Mouse (Mus musculus): Measurements from ENCODE around the gene Adcy1. TPM values are rescaled to one million over a fixed set of nuclear protein-coding genes. Genes with fewer than 3 reads are reported as not detected.

Gene Adcy1
- 1.1 and 1.4 TPM in 2 replicates for polyA plus RNA-seq (2016; fragmentation: Nextera tagmentation; extraction: Ambion mirVana)

DNA sequence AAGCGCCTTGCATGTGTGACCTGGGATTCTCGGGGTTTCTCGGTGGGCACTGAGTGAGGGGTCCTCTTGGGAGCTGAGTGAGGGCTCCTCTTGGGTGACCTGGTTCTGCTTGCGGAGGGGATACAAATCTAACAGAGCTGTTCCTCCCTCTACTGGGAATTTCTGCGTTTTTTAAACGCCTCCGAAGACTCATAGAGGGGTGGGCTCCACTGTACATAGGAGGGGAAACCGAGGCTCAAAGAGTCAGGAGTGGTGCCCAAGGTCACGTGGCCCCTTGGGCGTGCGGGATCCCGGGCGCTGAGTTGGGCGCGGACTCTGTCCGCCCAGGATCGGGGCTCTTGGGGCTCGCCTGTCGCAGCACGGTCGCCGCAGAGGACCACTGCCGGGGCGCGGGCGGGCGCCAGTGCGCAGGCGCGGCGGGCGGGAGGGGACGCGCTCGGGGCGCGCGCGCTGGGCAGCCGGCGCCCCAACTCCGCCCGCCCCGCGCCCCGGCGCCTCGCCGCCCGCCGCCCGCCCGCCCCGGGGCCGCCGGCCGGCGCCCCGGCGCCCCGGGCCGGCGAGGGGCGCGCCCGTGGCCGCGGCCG is at the start of gene Adcy1:
Gene Adcy1 (plus strand): TSS at position 489 of the 584 bp plus-strand sequence.
- H3K27ac ChIP-seq: peak within 1 kb of the TSS; percentile 84
- H3K9me3 ChIP-seq: no peaks in the 10 kb centered on the region
- H3K4me1 ChIP-seq (replicated peaks): peaks cover 29% of the 10 kb centered on the region
- 8% methylated on average over 69 of the region's 69 CpGs for WGBS
- no peaks in the 10 kb centered on the region for H3K36me3 ChIP-seq
- H3K27me3 ChIP-seq (ENCODE audit: insufficient read depth, poor library complexity, severe bottlenecking): peaks cover 91% of the 10 kb centered on the region
- H3K4me3 ChIP-seq: peak within 1 kb of the TSS; percentile 67
- DNase-seq (ENCODE audit: low spot score): peak; percentile 53

DNA sequence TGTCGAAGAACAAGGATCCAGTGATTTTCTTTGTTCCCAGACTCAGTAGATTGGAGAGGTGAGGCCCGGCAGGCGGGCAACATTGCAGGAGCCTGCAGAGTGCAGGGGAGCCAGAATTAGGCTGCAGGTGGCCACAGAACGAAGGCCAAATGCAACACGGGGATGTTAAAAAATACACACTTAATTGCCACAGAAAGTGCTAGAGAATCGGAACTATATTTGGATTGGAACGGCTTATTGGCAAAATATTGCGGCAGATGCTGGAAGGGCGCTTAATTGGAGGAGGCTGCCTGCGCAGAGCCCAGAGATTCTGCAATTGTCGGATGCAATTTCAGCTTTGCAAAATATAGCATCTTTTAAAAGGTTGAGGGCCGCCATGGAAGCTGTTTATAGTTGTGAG is 46.4 kb upstream of the Adcy1 start:
- Histone ChIP-seq H3K9me3 (no peaks in the 10 kb centered on the region), H3K27ac (no peak overlapping the region), H3K27me3 (ENCODE audit: insufficient read depth, poor library complexity, severe bottlenecking) (no peaks in the 10 kb centered on the region), H3K4me1 (replicated peaks) (no peaks in the 10 kb centered on the region), H3K36me3 (no peaks in the 10 kb centered on the region), H3K4me3 (no peak overlapping the region)
- no peak for DNase-seq (ENCODE audit: low spot score)
- 90% methylated on average over 12 of the region's 12 CpGs for WGBS

DNA sequence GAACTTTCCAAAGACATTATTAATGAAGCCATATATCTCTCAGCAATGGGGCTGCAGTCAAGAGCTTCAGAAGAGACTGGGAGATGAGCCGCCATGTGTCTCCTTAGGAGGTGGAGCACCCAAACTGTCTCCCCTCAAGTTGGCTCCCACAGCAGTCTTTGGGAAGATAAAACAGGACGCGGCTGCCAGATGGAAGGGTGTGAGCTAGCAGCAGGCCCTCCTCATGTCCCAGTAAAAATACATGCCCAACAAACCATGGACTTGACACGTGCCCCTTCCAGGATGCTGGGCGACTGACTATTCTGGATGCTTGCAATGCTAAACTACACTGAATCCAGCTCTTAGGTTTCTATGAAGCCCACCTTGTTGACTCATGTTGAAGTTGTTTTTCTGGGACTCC is 45.2 kb upstream of the Adcy1 start:
- DNase-seq (ENCODE audit: low spot score): no peak
- no peaks in the 10 kb centered on the region for H3K9me3 ChIP-seq
- no peaks in the 10 kb centered on the region for H3K4me1 ChIP-seq (replicated peaks)
- WGBS: 95% methylated on average over 5 of the region's 5 CpGs
- H3K27me3 ChIP-seq (ENCODE audit: insufficient read depth, poor library complexity, severe bottlenecking): no peaks in the 10 kb centered on the region
- no peaks in the 10 kb centered on the region for H3K36me3 ChIP-seq
- H3K27ac ChIP-seq: no peak overlapping the region
- H3K4me3 ChIP-seq: no peak overlapping the region

DNA sequence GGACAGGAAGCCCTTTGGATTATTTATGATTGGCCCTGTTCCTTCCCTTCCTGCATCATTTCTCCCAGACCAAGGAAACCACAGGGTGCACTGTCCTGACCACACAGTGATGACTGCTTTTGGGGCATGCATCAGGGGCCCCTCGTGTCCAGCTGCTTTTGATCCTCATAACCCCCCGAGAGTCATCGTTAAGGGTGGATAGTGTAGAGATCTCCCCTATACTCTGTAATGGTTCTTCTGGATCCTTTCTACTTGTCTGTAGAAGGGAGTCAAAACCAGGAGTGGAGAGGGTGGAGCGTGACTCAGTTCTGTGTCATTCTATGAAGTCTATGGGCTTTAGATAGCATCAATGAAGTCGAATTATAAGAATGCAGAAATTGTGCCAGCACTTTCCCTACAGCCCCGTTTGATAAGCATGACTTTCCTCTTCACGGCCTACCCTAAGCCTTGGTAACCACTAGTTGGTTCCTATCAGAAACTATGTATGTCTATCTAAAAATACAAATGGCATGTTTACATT is 44.2 kb upstream of the Adcy1 start:
- Histone ChIP-seq H3K9me3 (no peaks in the 10 kb centered on the region), H3K4me3 (no peak overlapping the region), H3K27me3 (ENCODE audit: insufficient read depth, poor library complexity, severe bottlenecking) (no peaks in the 10 kb centered on the region), H3K36me3 (no peaks in the 10 kb centered on the region), H3K4me1 (replicated peaks) (no peaks in the 10 kb centered on the region), H3K27ac (no peak overlapping the region)
- DNase-seq (ENCODE audit: low spot score): no peak
- 91% methylated on average over 7 of the region's 7 CpGs for WGBS

DNA sequence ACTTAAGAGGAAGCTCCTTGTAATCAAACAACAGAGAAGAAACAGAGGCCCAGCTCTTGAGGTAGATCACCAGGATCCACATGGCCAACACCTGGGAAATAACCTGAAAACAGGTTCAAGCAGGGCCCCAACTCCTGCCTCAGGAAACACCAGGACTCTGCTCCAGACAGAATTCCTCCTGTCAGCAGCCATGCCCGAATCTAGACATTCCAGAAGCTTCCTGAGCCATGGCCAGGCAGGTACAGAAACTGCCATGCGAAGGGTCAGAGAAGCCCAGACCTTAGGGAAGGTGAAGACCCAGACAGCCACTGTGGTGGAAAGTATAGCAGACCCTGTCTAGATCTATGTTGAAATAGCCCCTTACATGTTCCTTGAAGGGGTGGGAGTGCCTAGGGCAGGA is 30.2 kb upstream of the Adcy1 start:
- no peak overlapping the region for H3K4me3 ChIP-seq
- H3K4me1 ChIP-seq (replicated peaks): no peaks in the 10 kb centered on the region
- no peak overlapping the region for H3K27ac ChIP-seq
- H3K27me3 ChIP-seq (ENCODE audit: insufficient read depth, poor library complexity, severe bottlenecking): no peaks in the 10 kb centered on the region
- no peak for DNase-seq (ENCODE audit: low spot score)
- 78% methylated on average over 2 of the region's 2 CpGs for WGBS
- H3K36me3 ChIP-seq: no peaks in the 10 kb centered on the region
- H3K9me3 ChIP-seq: no peaks in the 10 kb centered on the region

DNA sequence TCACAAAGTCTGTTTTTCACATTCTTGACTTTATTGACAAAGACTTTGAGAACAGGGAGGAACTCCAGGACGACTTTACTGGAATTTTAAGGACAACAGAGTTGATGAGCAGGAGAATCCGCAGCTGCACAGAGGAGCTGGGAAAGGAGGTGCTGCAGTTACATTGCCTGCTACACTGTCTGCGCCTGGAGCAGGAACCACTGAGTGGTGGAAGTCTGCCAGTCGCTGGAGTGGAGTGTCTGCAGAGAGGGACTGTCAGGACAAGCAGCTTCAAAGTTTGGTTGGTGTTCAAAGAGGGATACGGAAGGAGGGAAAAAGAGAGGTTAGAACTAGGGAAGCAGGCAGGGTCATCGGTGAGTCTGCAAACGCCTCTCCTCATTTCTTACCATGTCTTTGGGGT is 23.6 kb upstream of the Adcy1 start:
- no peaks in the 10 kb centered on the region for H3K36me3 ChIP-seq
- H3K4me3 ChIP-seq: no peak overlapping the region
- no peak for DNase-seq (ENCODE audit: low spot score)
- H3K27ac ChIP-seq: no peak overlapping the region
- WGBS: 44% methylated on average over 7 of the region's 7 CpGs
- H3K9me3 ChIP-seq: no peaks in the 10 kb centered on the region
- no peaks in the 10 kb centered on the region for H3K27me3 ChIP-seq (ENCODE audit: insufficient read depth, poor library complexity, severe bottlenecking)
- H3K4me1 ChIP-seq (replicated peaks): no peaks in the 10 kb centered on the region

DNA sequence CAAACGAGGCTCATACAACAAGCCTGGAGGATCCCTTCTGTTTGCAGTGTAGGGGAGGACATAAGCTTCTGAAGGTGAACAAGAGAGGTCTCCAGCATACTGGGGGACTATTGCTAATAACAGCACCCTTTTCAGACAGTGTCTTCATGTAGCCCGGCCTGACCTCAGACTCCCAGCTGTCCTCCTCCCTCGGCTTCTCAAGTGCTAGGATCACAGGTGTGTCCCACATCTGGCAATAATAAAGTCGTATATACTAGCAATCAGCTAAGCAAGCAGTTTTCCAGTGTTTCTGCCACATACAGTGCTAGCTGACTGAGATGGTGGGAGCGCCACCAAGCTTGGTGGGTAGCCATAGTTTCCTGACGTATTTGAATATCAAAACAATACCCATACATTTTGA is 22.5 kb upstream of the Adcy1 start:
- no peaks in the 10 kb centered on the region for H3K9me3 ChIP-seq
- 73% methylated on average over 6 of the region's 6 CpGs for WGBS
- no peak for DNase-seq (ENCODE audit: low spot score)
- H3K4me1 ChIP-seq (replicated peaks): no peaks in the 10 kb centered on the region
- no peaks in the 10 kb centered on the region for H3K27me3 ChIP-seq (ENCODE audit: insufficient read depth, poor library complexity, severe bottlenecking)
- no peak overlapping the region for H3K4me3 ChIP-seq
- H3K36me3 ChIP-seq: no peaks in the 10 kb centered on the region
- H3K27ac ChIP-seq: no peak overlapping the region

DNA sequence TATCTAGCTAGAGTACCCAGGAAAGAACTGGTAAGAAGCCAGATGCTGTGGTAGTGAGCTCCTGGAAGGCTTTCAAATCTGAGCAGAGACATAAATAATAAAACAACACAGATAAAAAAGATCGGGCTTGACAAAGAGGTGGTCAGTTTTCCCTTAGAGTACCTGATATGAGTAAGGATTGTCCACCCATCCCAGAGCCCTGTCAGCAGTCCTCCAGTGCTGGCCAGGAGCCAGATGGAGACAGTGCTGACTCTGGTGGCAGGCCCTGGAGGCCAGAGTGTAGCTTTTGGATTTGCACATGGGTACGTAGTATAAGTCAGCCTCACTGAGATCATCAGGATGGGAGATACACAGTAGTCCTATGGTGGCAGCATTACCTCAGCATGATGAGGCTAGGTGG is 16.1 kb upstream of the Adcy1 start:
- H3K4me1 ChIP-seq (replicated peaks): no peaks in the 10 kb centered on the region
- no peaks in the 10 kb centered on the region for H3K36me3 ChIP-seq
- H3K27ac ChIP-seq: no peak overlapping the region
- DNase-seq (ENCODE audit: low spot score): no peak
- H3K4me3 ChIP-seq: no peak overlapping the region
- H3K9me3 ChIP-seq: no peaks in the 10 kb centered on the region
- 0 out of 2 replicates have a peak, but pooled peaks cover 3% of the 10 kb centered on the region for H3K27me3 ChIP-seq (ENCODE audit: insufficient read depth, poor library complexity, severe bottlenecking)
- WGBS: 94% methylated on average over 2 of the region's 2 CpGs

DNA sequence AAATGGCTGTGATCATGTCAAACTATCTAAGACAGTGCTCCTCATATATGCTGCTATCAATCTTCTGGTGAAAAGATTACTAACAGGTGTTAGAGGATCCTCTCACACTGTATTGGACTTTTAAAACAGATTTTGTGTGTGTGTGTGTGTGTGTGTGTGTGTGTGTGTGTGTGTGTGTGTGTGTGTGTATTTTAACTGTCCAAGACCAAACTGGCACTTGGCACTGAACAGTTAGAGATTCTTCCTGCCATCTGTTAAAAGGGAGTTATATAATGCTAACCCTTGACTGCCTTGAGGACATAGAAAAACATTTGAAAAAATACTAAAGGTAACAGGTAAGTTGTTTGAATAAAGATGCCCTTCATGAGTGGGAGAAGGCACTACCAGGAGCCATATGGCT is 15.7 kb upstream of the Adcy1 start:
- Histone ChIP-seq H3K9me3 (no peaks in the 10 kb centered on the region), H3K36me3 (no peaks in the 10 kb centered on the region), H3K27ac (no peak overlapping the region), H3K27me3 (ENCODE audit: insufficient read depth, poor library complexity, severe bottlenecking) (0 out of 2 replicates have a peak, but pooled peaks cover 3% of the 10 kb centered on the region), H3K4me1 (replicated peaks) (no peaks in the 10 kb centered on the region), H3K4me3 (no peak overlapping the region)
- no peak for DNase-seq (ENCODE audit: low spot score)

DNA sequence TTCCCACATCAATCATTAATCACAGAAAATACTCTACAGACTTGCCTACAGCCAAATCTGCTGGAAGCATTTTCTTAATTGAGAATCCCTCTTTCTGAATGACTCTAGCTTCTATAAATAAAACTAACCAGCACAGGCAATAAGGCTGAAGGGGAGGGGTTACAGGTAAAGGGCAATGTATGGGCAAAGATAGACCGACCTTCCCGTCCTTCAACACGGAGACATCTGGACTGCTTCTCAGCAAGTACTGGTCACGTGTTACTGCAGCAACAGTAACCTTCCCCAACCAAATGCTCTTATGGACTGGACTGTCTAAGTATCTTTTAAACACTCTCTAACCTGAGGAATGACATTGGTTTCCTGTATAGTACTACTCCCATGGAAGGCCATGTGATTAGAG is 9.6 kb upstream of the Adcy1 start:
- peaks cover 14% of the 10 kb centered on the region for H3K4me1 ChIP-seq (replicated peaks)
- H3K36me3 ChIP-seq: no peaks in the 10 kb centered on the region
- H3K27ac ChIP-seq: no peak overlapping the region
- WGBS: 94% methylated on average over 4 of the region's 4 CpGs
- no peak overlapping the region for H3K4me3 ChIP-seq
- DNase-seq (ENCODE audit: low spot score): no peak
- H3K27me3 ChIP-seq (ENCODE audit: insufficient read depth, poor library complexity, severe bottlenecking): peaks cover 45% of the 10 kb centered on the region
- no peaks in the 10 kb centered on the region for H3K9me3 ChIP-seq

DNA sequence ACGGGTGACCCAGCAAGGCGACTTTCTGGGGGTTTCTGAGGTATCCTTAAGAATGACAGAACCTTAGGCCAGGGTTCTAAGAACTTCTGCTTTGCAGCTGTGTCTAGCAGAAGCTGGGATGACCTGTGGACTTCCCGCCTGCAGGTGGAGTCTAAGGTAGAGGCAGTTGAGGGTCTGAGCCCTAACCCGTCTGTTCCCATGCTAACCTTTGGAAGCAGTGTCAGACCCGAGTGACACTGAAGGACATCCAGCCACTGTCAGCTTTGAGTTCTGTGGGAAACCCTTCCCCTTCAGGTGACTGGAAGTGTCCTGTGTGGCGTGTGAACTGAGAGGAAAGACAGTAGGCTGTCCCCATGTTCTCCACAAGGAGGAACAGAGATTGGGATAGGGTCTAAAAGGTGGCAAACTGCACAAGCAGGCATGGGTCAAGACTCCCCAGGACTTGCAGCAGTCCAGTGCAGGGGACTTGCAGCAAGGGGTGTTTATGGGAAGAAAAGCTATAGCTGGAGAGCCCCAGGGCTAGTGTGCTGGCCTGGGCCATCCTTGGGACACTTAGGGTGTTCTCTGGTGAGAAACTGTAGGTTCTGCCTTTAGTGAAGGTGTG is 8.5 kb upstream of the Adcy1 start:
- no peak overlapping the region for H3K4me3 ChIP-seq
- no peak for DNase-seq (ENCODE audit: low spot score)
- WGBS: 81% methylated on average over 6 of the region's 6 CpGs
- H3K27me3 ChIP-seq (ENCODE audit: insufficient read depth, poor library complexity, severe bottlenecking): peaks cover 55% of the 10 kb centered on the region
- H3K36me3 ChIP-seq: no peaks in the 10 kb centered on the region
- H3K27ac ChIP-seq: no peak overlapping the region
- H3K4me1 ChIP-seq (replicated peaks): peaks cover 14% of the 10 kb centered on the region
- no peaks in the 10 kb centered on the region for H3K9me3 ChIP-seq

DNA sequence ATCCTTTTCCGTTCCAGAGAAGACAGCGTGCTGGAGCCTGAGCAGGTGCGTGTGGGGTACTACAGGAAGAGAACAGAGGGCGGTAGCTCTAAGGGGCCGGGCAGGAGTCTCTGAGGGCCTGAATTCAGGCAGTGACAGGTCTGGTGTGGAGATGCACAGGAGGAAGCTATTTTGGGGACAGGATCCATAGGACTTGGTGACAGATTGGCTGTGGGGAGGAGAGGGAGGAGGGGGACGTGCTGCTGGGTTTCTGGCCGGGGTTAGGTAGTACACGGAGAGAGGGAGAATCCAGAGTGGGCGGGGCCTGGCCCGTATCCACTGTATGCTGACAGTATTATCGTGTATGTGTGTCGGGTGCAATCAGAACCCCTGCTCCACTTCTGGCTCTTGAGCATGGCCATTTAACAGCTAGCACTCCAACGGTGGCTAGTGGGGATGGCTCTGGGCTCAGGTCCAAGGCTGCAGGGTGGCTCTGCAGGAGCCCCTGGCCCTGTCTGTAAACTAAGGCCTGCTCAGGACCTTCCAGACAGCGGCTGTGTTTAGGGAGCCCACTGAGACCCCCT is 7.8 kb upstream of the Adcy1 start:
- Histone ChIP-seq H3K4me3 (no peak overlapping the region), H3K27me3 (ENCODE audit: insufficient read depth, poor library complexity, severe bottlenecking) (peaks cover 60% of the 10 kb centered on the region), H3K36me3 (no peaks in the 10 kb centered on the region), H3K27ac (no peak overlapping the region), H3K4me1 (replicated peaks) (peaks cover 14% of the 10 kb centered on the region), H3K9me3 (no peaks in the 10 kb centered on the region)
- WGBS: 19% methylated on average over 14 of the region's 14 CpGs
- no peak for DNase-seq (ENCODE audit: low spot score)

DNA sequence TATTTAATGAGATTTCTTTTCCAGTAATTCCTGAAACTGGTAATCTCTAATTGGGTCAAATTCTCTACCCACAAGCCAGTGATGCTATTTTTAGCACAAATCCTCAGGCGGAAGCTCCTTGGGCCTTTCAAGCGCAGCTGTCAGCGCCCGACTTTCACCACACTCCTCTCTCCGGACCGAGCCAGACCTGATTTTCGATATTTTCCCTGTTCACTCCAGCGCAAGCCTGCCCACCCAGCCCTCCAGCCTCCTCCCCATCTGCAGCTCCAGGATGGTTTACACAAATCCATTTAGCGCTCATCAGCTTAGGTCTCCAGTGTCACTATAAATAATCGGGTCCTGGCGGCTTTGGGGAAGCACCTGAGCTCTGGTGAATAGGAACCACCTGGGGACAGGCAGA is 7.2 kb upstream of the Adcy1 start:
- H3K36me3 ChIP-seq: no peaks in the 10 kb centered on the region
- H3K9me3 ChIP-seq: no peaks in the 10 kb centered on the region
- peaks cover 14% of the 10 kb centered on the region for H3K4me1 ChIP-seq (replicated peaks)
- H3K27ac ChIP-seq: no peak overlapping the region
- no peak overlapping the region for H3K4me3 ChIP-seq
- 15% methylated on average over 11 of the region's 11 CpGs for WGBS
- DNase-seq (ENCODE audit: low spot score): peak; percentile 7
- H3K27me3 ChIP-seq (ENCODE audit: insufficient read depth, poor library complexity, severe bottlenecking): peaks cover 66% of the 10 kb centered on the region
